Mouse (Mus musculus) liver, adult 2 months (tissue): ENCODE measurements around the gene Ets2.

Experiments used
- CTCF ChIP-seq: fragments of 200-500 bp; IDR thresholded peaks from 2 replicates; pipeline ENCODE4 v1.5.1; 2011; ENCODE audit warnings: low read depth, low read length, control low read depth
- POLR2A ChIP-seq: fragments of 200-500 bp; IDR thresholded peaks from 2 replicates; pipeline ENCODE4 v1.6.1; 2011; ENCODE audit warnings: low read length, control low read depth; ENCODE audit not compliant: insufficient read depth; ENCODE audit errors: extremely low read depth

DNA sequence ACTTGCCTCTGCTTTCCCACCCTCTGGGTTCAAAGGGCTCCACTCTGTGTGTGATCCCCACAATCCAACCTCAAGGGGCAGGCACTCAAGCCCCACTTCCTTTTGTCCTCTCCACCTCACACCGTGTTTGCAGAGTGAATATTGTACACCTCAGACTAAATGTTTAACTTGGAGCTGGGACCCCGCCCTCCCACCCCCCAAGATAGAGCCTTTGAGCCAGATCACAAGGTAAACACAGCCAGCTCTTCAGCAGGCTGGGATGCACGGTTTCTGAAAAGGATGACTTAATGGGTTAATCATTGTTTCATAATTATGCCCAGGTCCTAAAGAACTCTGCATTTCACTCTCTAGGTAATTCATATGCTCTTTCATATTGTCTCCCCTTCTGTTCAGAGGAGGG lies 2.2 kb upstream of the Ets2 start:
- TF ChIP-seq CTCF (no peak), POLR2A (no peak)
